In genomic region chr6:72868688-72869087, GRCm38 (mm10) we compare ENCODE assay signal across 11 mouse cellular contexts. TPM values are rescaled to one million over a fixed set of nuclear protein-coding genes. Genes with fewer than 3 reads are reported as not detected.
A peak's percentile ranks its signal among the peaks of the same experiment; 100 is the strongest.
DNase-seq lines count a peak whose midpoint lies in the region; ATAC-seq and TF ChIP-seq lines count a peak whose summit lies in the region.
"Had no signal": no experiment of that assay in that cellular context is flagged by ENCODE, and none has a peak within 500 bp of the region (broad histone marks: within the 10 kb centered on the region; RNA-seq: fewer than 3 reads in every experiment).

No protein-coding gene starts in this region.

- 0 out of 2 replicates have a peak, but pooled peaks cover 12% of the 10 kb centered on the region for H3K36me3 ChIP-seq in intestine, embryonic 14.5 days (ENCODE audit: control insufficient read depth, insufficient read depth, low read length)
- no peaks in the 10 kb centered on the region for H3K36me3 ChIP-seq in intestine, postnatal 0 days (ENCODE audit: control insufficient read depth, insufficient read depth)
- no peaks in the 10 kb centered on the region for H3K36me3 ChIP-seq in testis, adult 2 months (ENCODE audit: control insufficient read depth, insufficient read depth, low read length)
- 0 out of 2 replicates have a peak, but pooled peaks cover 5% of the 10 kb centered on the region for H3K36me3 ChIP-seq in lung, embryonic 14.5 days (ENCODE audit: insufficient read depth)
- no peaks in the 10 kb centered on the region for H3K36me3 ChIP-seq in stomach, embryonic 16.5 days (ENCODE audit: control insufficient read depth, insufficient read depth, low read length)
- H3K36me3 ChIP-seq in midbrain, postnatal 0 days (ENCODE audit: insufficient read depth, low read length) = no peaks in the 10 kb centered on the region
- H3K36me3 ChIP-seq: liver, embryonic 13.5 days had no signal

- H3K27ac ChIP-seq in intestine, embryonic 14.5 days (ENCODE audit: low read depth) = peak overlapping the region; percentile 10; the same call in 1 of the 2 replicates
- H3K27ac ChIP-seq in intestine, postnatal 0 days (ENCODE audit: low read depth, low read length) = no peak overlapping the region
- H3K27ac ChIP-seq in testis, adult 2 months (ENCODE audit: control insufficient read depth, insufficient read depth, low read depth, low read length) = peak overlapping the region; percentile 42
- H3K27ac ChIP-seq in lung, embryonic 14.5 days (ENCODE audit: low read depth) = peak overlapping the region; percentile 39; the same call in 1 of the 2 replicates
- H3K27ac ChIP-seq in stomach, embryonic 16.5 days (ENCODE audit: low read length) = peak overlapping the region; percentile 21
- H3K27ac ChIP-seq in midbrain, postnatal 0 days (ENCODE audit: low read depth, low read length) = no peak overlapping the region
- H3K27ac ChIP-seq: liver, embryonic 13.5 days had no signal

- no peak overlapping the region for H3K4me2 ChIP-seq in intestine, embryonic 14.5 days (ENCODE audit: low read length)
- H3K4me2 ChIP-seq in intestine, postnatal 0 days (replicated peaks; ENCODE audit: low read depth) = no peak overlapping the region
- H3K4me2 ChIP-seq in lung, embryonic 14.5 days = no peak overlapping the region
- H3K4me2 ChIP-seq in stomach, embryonic 16.5 days (ENCODE audit: low read depth, low read length) = no peak overlapping the region
- H3K4me2 ChIP-seq in midbrain, postnatal 0 days (ENCODE audit: low read depth, low read length, poor library complexity, severe bottlenecking) = no peak overlapping the region
- H3K4me2 ChIP-seq: liver, embryonic 13.5 days had no signal

- no peak overlapping the region for H3K9ac ChIP-seq in intestine, embryonic 14.5 days (ENCODE audit: low read length)
- H3K9ac ChIP-seq in intestine, postnatal 0 days (ENCODE audit: low read depth, low read length) = no peak overlapping the region
- no peak overlapping the region for H3K9ac ChIP-seq in lung, embryonic 14.5 days
- H3K9ac ChIP-seq in stomach, embryonic 16.5 days (ENCODE audit: low read length) = 0 out of 2 replicates have a peak overlapping the region, but pooled peaks have one; percentile 1
- no peak overlapping the region for H3K9ac ChIP-seq in midbrain, postnatal 0 days (replicated peaks; ENCODE audit: low read length, poor library complexity, severe bottlenecking)
- H3K9ac ChIP-seq: liver, embryonic 13.5 days had no signal

- no peaks in the 10 kb centered on the region for H3K27me3 ChIP-seq in intestine, embryonic 14.5 days (replicated peaks; ENCODE audit: control insufficient read depth, insufficient read depth, low read length)
- no peaks in the 10 kb centered on the region for H3K27me3 ChIP-seq in intestine, postnatal 0 days (replicated peaks; ENCODE audit: control insufficient read depth, insufficient read depth, low read length)
- H3K27me3 ChIP-seq in testis, adult 2 months (ENCODE audit: control insufficient read depth, insufficient read depth, low read length) = no peaks in the 10 kb centered on the region
- no peaks in the 10 kb centered on the region for H3K27me3 ChIP-seq in lung, embryonic 14.5 days (ENCODE audit: insufficient read depth, low read length)
- H3K27me3 ChIP-seq in stomach, embryonic 16.5 days (ENCODE audit: control insufficient read depth, insufficient read depth, low read length) = no peaks in the 10 kb centered on the region
- no peaks in the 10 kb centered on the region for H3K27me3 ChIP-seq in midbrain, postnatal 0 days (ENCODE audit: insufficient read depth, low read length)
- H3K27me3 ChIP-seq: liver, embryonic 13.5 days had no signal

- H3K4me3 ChIP-seq in intestine, embryonic 14.5 days (ENCODE audit: low read depth, low read length) = no peak overlapping the region
- no peak overlapping the region for H3K4me3 ChIP-seq in intestine, postnatal 0 days (ENCODE audit: low read depth, low read length)
- H3K4me3 ChIP-seq in testis, adult 2 months (ENCODE audit: control insufficient read depth, low read depth, low read length) = no peak overlapping the region
- H3K4me3 ChIP-seq in lung, embryonic 14.5 days (ENCODE audit: low read depth, low read length) = no peak overlapping the region
- no peak overlapping the region for H3K4me3 ChIP-seq in stomach, embryonic 16.5 days (replicated peaks; ENCODE audit: low read length)
- no peak overlapping the region for H3K4me3 ChIP-seq in midbrain, postnatal 0 days (ENCODE audit: low read depth, low read length)
- H3K4me3 ChIP-seq: liver, embryonic 13.5 days had no signal

- H3K4me1 ChIP-seq in intestine, embryonic 14.5 days (replicated peaks; ENCODE audit: control insufficient read depth, insufficient read depth, low read length) = peaks cover 25% of the 10 kb centered on the region
- H3K4me1 ChIP-seq in intestine, postnatal 0 days (replicated peaks; ENCODE audit: control insufficient read depth, insufficient read depth, low read length) = no peaks in the 10 kb centered on the region
- peaks cover 7% of the 10 kb centered on the region for H3K4me1 ChIP-seq in testis, adult 2 months (ENCODE audit: control insufficient read depth, insufficient read depth, low read length)
- peaks cover 15% of the 10 kb centered on the region for H3K4me1 ChIP-seq in lung, embryonic 14.5 days (ENCODE audit: insufficient read depth)
- H3K4me1 ChIP-seq in stomach, embryonic 16.5 days (ENCODE audit: control insufficient read depth, insufficient read depth, low read length) = peaks cover 25% of the 10 kb centered on the region
- no peaks in the 10 kb centered on the region for H3K4me1 ChIP-seq in midbrain, postnatal 0 days (ENCODE audit: insufficient read depth, low read length)

- H3K9me3 ChIP-seq in intestine, embryonic 14.5 days (ENCODE audit: control insufficient read depth, low read length) = no peaks in the 10 kb centered on the region
- no peaks in the 10 kb centered on the region for H3K9me3 ChIP-seq in intestine, postnatal 0 days (ENCODE audit: control insufficient read depth)
- no peaks in the 10 kb centered on the region for H3K9me3 ChIP-seq in lung, embryonic 14.5 days (ENCODE audit: low read depth, low read length)
- H3K9me3 ChIP-seq in stomach, embryonic 16.5 days (replicated peaks; ENCODE audit: control insufficient read depth, low read length) = no peaks in the 10 kb centered on the region
- H3K9me3 ChIP-seq in midbrain, postnatal 0 days (ENCODE audit: low read length) = no peaks in the 10 kb centered on the region
- H3K9me3 ChIP-seq: liver, embryonic 13.5 days had no signal

- ATAC-seq in intestine, embryonic 14.5 days (replicated peaks; ENCODE audit: low FRiP score, low TSS enrichment, low read depth) = no peak
- no peak for ATAC-seq in intestine, postnatal 0 days
- ATAC-seq in lung, embryonic 14.5 days (ENCODE audit: insufficient read depth) = no peak; the same call in 1 of the 2 replicates
- ATAC-seq in stomach, embryonic 16.5 days (ENCODE audit: insufficient read depth, low FRiP score) = peak; percentile 56; the same call in 1 of the 2 replicates
- ATAC-seq in midbrain, postnatal 0 days (ENCODE audit: low FRiP score) = no peak

- DNase-seq in intestine, embryonic 14.5 days (ENCODE audit: low spot score) = no peak
- DNase-seq in testis, postnatal 10 days (ENCODE audit: low spot score) = no peak
- DNase-seq in lung, embryonic 14.5 days = peak; percentile 57
- DNase-seq in midbrain, postnatal 0 days (ENCODE audit: low spot score) = no peak
- DNase-seq in right cerebral cortex, postnatal 14 days = no peak
- DNase-seq: heart, postnatal 10 days; liver, embryonic 13.5 days; thymus, postnatal 14 days had no signal

- WGBS in intestine, embryonic 14.5 days = 38% methylated on average over 5 of the region's 5 CpGs
- 55% methylated on average over 5 of the region's 5 CpGs for WGBS in intestine, postnatal 0 days
- 39% methylated on average over 5 of the region's 5 CpGs for WGBS in lung, embryonic 14.5 days
- WGBS in stomach, embryonic 16.5 days = 36% methylated on average over 5 of the region's 5 CpGs
- WGBS in midbrain, postnatal 0 days = 82% methylated on average over 5 of the region's 5 CpGs

- no peak for TF ChIP-seq CTCF in intestine, postnatal 0 days (IDR thresholded peaks at IDR 0.05; ENCODE audit: low read depth)
- no peak for TF ChIP-seq CTCF in testis, adult 2 months (IDR thresholded peaks at IDR 0.05; ENCODE audit: control insufficient read depth, insufficient read depth, insufficient replicate concordance, low read depth, low read length)
- TF ChIP-seq CTCF in lung, embryonic 14.5 days (IDR thresholded peaks at IDR 0.05; ENCODE audit: low read depth) = no peak
- no peak for TF ChIP-seq CTCF in midbrain, postnatal 0 days (IDR thresholded peaks at IDR 0.05)

- TF ChIP-seq POLR2A in testis, adult 2 months (IDR thresholded peaks at IDR 0.05; ENCODE audit: control insufficient read depth, low read depth, low read length) = no peak

RNA-seq across cellular contexts. Expression of gene Kcmf1, which starts 31.1 kb away (rescaled TPM):
- polyA plus RNA-seq in intestine, embryonic 14.5 days (2014; fragmentation: Nextera tagmentation; extraction: Ambion mirVana) = 36.3 and 40.7 TPM in 2 replicates
- 43.4 and 45.2 TPM in 2 replicates for polyA plus RNA-seq in intestine, postnatal 0 days (2015; fragmentation: Nextera tagmentation; extraction: Ambion mirVana)
- 517 and 550 TPM in 2 replicates for polyA plus RNA-seq in testis, adult 2 months (2012; rRNA removed)
- 58.5 and 65.4 TPM in 2 replicates for polyA plus RNA-seq in lung, embryonic 14.5 days (2014; fragmentation: Nextera tagmentation; extraction: Ambion mirVana)
- 25.0 and 25.9 TPM in 2 replicates for polyA plus RNA-seq in stomach, embryonic 16.5 days (2015; fragmentation: Nextera tagmentation; extraction: Ambion mirVana)
- total RNA-seq in midbrain, postnatal 0 days (2014; rRNA removed) = 70.9 and 74.2 TPM in 2 replicates
- polyA plus RNA-seq in midbrain, postnatal 0 days (2015; fragmentation: Nextera tagmentation; extraction: Ambion mirVana) = 45.5 and 52.8 TPM in 2 replicates

Comparison
In these comparisons a context has a peak if more than half of its experiments do, and no peak if none do; other contexts are left out.
1. H3K27ac ChIP-seq: peak in intestine, embryonic 14.5 days (single experiment), testis, adult 2 months (single experiment), lung, embryonic 14.5 days (single experiment) and stomach, embryonic 16.5 days (single experiment); none in intestine, postnatal 0 days (single experiment) and midbrain, postnatal 0 days (single experiment).